Mouse (Mus musculus) stomach, embryonic 16.5 days (tissue): Measurements from ENCODE around the gene Medag. TPM values are rescaled to one million over a fixed set of nuclear protein-coding genes. Genes with fewer than 3 reads are reported as not detected.

ENCODE experiments used
- ATAC-seq: fragments of 200-750 bp; cut with Nextera tagmentation; 2 replicates; pipeline ENCODE4 v1.8.0; 2017; ENCODE audit warnings: moderate number of reproducible peaks, moderate TSS enrichment; ENCODE audit not compliant: insufficient read depth, low FRiP score
- H3K27ac ChIP-seq: fragments of 300-500 bp; sonication (generic); 2 replicates; pipeline ENCODE4 v1.5.1; 2014; ENCODE audit warnings: low read length
- H3K27me3 ChIP-seq: fragments of 300-500 bp; sonication (generic); 2 replicates; pipeline ENCODE4 v1.6.1; 2014; ENCODE audit warnings: low read length, control low read depth, mixed read lengths; ENCODE audit not compliant: control insufficient read depth, insufficient read depth
- H3K36me3 ChIP-seq: fragments of 300-500 bp; sonication (generic); 2 replicates; pipeline ENCODE4 v1.6.1; 2014; ENCODE audit warnings: low read length; ENCODE audit not compliant: control insufficient read depth, insufficient read depth
- H3K4me1 ChIP-seq: fragments of 300-500 bp; sonication (generic); 2 replicates; pipeline ENCODE4 v1.6.1; 2014; ENCODE audit warnings: low read length, control low read depth, mixed read lengths; ENCODE audit not compliant: control insufficient read depth, insufficient read depth
- H3K4me2 ChIP-seq: fragments of 300-500 bp; sonication (generic); 2 replicates; pipeline ENCODE4 v1.6.1; 2014; ENCODE audit warnings: low read depth, low read length, mixed read lengths
- H3K4me3 ChIP-seq: fragments of 300-500 bp; sonication (generic); replicated peaks from 2 replicates; pipeline ENCODE4 v1.5.1; 2014; ENCODE audit warnings: mild to moderate bottlenecking, low read length
- H3K9ac ChIP-seq: fragments of 300-500 bp; sonication (generic); 2 replicates; pipeline ENCODE4 v1.6.1; 2014; ENCODE audit warnings: low read length
- H3K9me3 ChIP-seq: fragments of 300-500 bp; sonication (generic); replicated peaks from 2 replicates; pipeline ENCODE4 v1.6.1; 2016; ENCODE audit warnings: low read length, control low read depth; ENCODE audit not compliant: control insufficient read depth
- WGBS: fragments of 180-500 bp; shearing (Covaris S2); extraction: QIAGEN DNeasy Blood & Tissue Kit; methylation state at CpG from one replicate; pipeline ENCODE4 v1.1.7; 2014; 5-methylcytosine and 5-hydroxymethylcytosine counted together
- polyA plus RNA-seq: library from polyadenylated mRNA; unstranded; fragments of >200 nt; fragmentation: Nextera tagmentation; extraction: Ambion mirVana; gene quantifications from 2 replicates; pipeline ENCODE4 v1.2.1, GENCODE M21; 2015

Gene Medag
- polyA plus RNA-seq, 1 experiment from 2014 or later = 4.4 TPM

- Histone ChIP-seq H3K27ac (no peak overlapping the region), H3K36me3 (no peaks in the 10 kb centered on the region), H3K4me1 (peaks cover 13% of the 10 kb centered on the region; the same call in 1 of the 2 replicates), H3K9me3 (no peaks in the 10 kb centered on the region), H3K4me3 (no peak overlapping the region), H3K27me3 (peaks cover 8% of the 10 kb centered on the region; the same call in 1 of the 2 replicates), H3K9ac (no peak overlapping the region), H3K4me2 (no peak overlapping the region)
- 0 out of 2 replicates have a peak, but pooled peaks have one; percentile 39 for ATAC-seq
- WGBS = 59% methylated on average over 9 of the region's 9 CpGs
These were observed 3.0 kb downstream of the Medag start for GRCm38 (mm10) chr5:149414369-149415167.

DNA sequence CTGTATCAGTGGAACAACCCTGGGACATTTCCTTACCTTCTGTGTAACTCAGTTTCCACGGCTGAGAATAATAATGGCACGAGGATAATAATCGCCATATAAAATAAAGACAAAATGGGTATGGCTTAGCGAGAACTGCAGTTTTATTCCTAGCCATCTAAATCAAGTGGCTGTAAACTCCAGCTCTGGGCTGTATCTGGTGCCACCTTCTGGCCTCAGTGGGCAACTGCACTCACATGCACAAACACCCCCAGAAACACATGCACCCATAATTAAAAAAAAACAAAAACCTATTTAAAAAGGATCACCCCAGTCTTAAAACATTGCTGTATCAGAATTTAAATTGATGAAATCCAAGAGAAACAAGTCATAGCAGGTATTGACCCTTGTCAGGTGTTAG, 5.8 kb downstream of the Medag start:
- no peaks in the 10 kb centered on the region for H3K4me1 ChIP-seq
- 94% methylated on average over 4 of the region's 4 CpGs for WGBS
- ATAC-seq = no peak
- no peaks in the 10 kb centered on the region for H3K36me3 ChIP-seq
- H3K27ac ChIP-seq = no peak overlapping the region
- no peaks in the 10 kb centered on the region for H3K9me3 ChIP-seq
- no peak overlapping the region for H3K4me2 ChIP-seq
- no peak overlapping the region for H3K4me3 ChIP-seq
- peaks cover under 1% of the 10 kb centered on the region; the same call in 1 of the 2 replicates for H3K27me3 ChIP-seq
- no peak overlapping the region for H3K9ac ChIP-seq

GRCm38 (mm10) chr5:149426525-149426924, 15.0 kb downstream of the Medag start:
- Histone ChIP-seq H3K27ac (no peak overlapping the region), H3K9me3 (no peaks in the 10 kb centered on the region), H3K9ac (no peak overlapping the region), H3K4me1 (peaks cover 18% of the 10 kb centered on the region), H3K4me2 (no peak overlapping the region), H3K27me3 (no peaks in the 10 kb centered on the region), H3K4me3 (no peak overlapping the region), H3K36me3 (no peaks in the 10 kb centered on the region)
- ATAC-seq = no peak
- WGBS = 90% methylated on average over 3 of the region's 3 CpGs

DNA sequence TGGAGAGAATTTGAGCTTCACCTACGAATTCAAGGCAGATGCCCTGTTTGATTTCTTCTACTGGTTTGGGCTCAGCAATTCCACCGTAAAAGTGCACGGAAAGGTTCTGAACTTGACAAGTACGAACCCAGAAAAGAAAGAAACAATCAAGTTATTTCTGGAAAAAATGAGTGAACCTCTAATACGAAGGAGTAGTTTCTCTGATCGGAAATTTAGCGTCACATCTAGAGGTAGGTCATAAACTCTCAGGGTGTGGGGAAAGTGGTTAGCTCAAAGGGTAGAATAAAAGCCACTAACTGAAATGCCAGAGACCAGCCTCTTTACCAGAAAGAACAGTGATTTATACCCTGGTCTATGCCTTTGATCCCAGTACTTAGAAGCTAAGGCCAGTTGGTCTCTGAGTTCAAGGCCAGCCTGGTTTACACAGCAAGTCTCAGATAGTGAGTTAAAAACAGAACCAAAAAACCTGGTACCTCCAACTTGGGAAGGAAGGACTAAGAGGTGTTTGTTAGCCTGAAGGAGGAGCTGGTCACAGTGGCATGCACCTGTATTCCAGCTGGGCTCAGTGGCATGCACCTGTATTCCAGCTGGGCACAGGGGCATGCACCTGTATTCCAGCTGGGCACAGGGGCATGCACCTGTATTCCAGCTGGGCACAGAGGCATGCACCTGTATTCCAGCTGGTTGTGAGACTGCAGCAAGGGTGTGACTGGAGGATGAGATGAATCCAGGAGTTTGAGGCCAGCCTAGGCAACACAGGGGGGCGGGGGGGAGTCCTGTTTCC, 15.9 kb downstream of the Medag start:
- no peak overlapping the region for H3K4me3 ChIP-seq

GRCm38 (mm10) chr5:149428347-149428746, 16.8 kb downstream of the Medag start:
- WGBS = 11% methylated on average over 6 of the region's 6 CpGs
- ATAC-seq = peak; percentile 77; the same call in 1 of the 2 replicates
- H3K27me3 ChIP-seq = no peaks in the 10 kb centered on the region
- H3K9ac ChIP-seq = peak overlapping the region; percentile 27
- H3K27ac ChIP-seq = peak overlapping the region; percentile 89
- H3K4me2 ChIP-seq = 0 out of 2 replicates have a peak overlapping the region, but pooled peaks have one; percentile 5
- H3K4me3 ChIP-seq = no peak overlapping the region
- H3K36me3 ChIP-seq = no peaks in the 10 kb centered on the region
- H3K4me1 ChIP-seq = peaks cover 18% of the 10 kb centered on the region
- H3K9me3 ChIP-seq = no peaks in the 10 kb centered on the region

More for the DNA sequence above, 15.9 kb downstream of the Medag start:
- no peaks in the 10 kb centered on the region for H3K9me3 ChIP-seq
- H3K9ac ChIP-seq = no peak overlapping the region
- no peak for ATAC-seq
- 0 out of 2 replicates have a peak overlapping the region, but pooled peaks have one; percentile 89 for H3K27ac ChIP-seq
- H3K36me3 ChIP-seq = no peaks in the 10 kb centered on the region
- H3K4me1 ChIP-seq = peaks cover 18% of the 10 kb centered on the region
- no peak overlapping the region for H3K4me2 ChIP-seq
- 90% methylated on average over 8 of the region's 8 CpGs for WGBS
- no peaks in the 10 kb centered on the region for H3K27me3 ChIP-seq

- H3K9ac ChIP-seq = peak overlapping the region; percentile 27
- peak; percentile 83; the same call in 1 of the 2 replicates for ATAC-seq
- no peaks in the 10 kb centered on the region for H3K27me3 ChIP-seq
- peak overlapping the region; percentile 89 for H3K27ac ChIP-seq
- H3K4me1 ChIP-seq = peaks cover 18% of the 10 kb centered on the region
- H3K4me2 ChIP-seq = 0 out of 2 replicates have a peak overlapping the region, but pooled peaks have one; percentile 5
- no peaks in the 10 kb centered on the region for H3K9me3 ChIP-seq
- no peak overlapping the region for H3K4me3 ChIP-seq
- WGBS = 32% methylated on average over 2 of the region's 2 CpGs
- H3K36me3 ChIP-seq = no peaks in the 10 kb centered on the region
These were observed 17.3 kb downstream of the Medag start for GRCm38 (mm10) chr5:149428810-149429255.

- no peak for ATAC-seq
- H3K36me3 ChIP-seq = no peaks in the 10 kb centered on the region
- no peak overlapping the region for H3K27ac ChIP-seq
- H3K9ac ChIP-seq = 0 out of 2 replicates have a peak overlapping the region, but pooled peaks have one; percentile 27
- H3K9me3 ChIP-seq = no peaks in the 10 kb centered on the region
- WGBS = 60% methylated on average over 4 of the region's 4 CpGs
- H3K27me3 ChIP-seq = no peaks in the 10 kb centered on the region
- peaks cover 18% of the 10 kb centered on the region for H3K4me1 ChIP-seq
- no peak overlapping the region for H3K4me3 ChIP-seq
- no peak overlapping the region for H3K4me2 ChIP-seq
These were observed 18.0 kb downstream of the Medag start for GRCm38 (mm10) chr5:149429541-149429940.

DNA sequence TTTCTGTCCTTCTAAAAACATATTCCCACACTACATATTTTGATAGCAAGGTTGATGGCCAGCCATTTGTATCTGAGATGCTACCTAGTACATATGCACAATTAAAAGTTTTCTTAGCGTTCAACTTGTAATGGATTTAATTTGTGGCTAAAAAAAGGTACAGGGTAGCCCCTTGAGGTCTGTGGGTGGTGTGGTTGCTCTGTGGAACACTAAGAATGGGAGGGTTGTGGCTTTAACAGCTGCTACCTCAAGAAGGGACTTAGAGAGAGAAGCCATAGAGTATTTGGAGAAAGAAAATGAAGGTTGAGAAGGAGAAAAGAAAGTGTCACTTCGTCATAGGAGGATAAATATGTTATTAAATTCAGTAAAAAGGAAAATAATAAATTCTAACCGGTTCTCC, 19.4 kb downstream of the Medag start:
- Histone ChIP-seq H3K27ac (no peak overlapping the region), H3K4me1 (peaks cover 18% of the 10 kb centered on the region), H3K9me3 (no peaks in the 10 kb centered on the region), H3K4me2 (no peak overlapping the region), H3K9ac (no peak overlapping the region), H3K36me3 (no peaks in the 10 kb centered on the region), H3K27me3 (no peaks in the 10 kb centered on the region), H3K4me3 (no peak overlapping the region)
- 91% methylated on average over 3 of the region's 3 CpGs for WGBS
- ATAC-seq = no peak
